Mouse (Mus musculus): ENCODE measurements around the gene Map4k3. TPM values are rescaled to one million over a fixed set of nuclear protein-coding genes. Genes with fewer than 3 reads are reported as not detected.

The Map4k3 gene
- polyA plus RNA-seq, 1 experiment, result 2.8 TPM

- WGBS, result 39% methylated on average over 6 of the region's 6 CpGs
- TF ChIP-seq POLR2A (IDR thresholded peaks at IDR 0.05; ENCODE audit: borderline replicate concordance, control insufficient read depth, low read depth, low read length) (no peak), CTCF (IDR thresholded peaks at IDR 0.05; ENCODE audit: control insufficient read depth, insufficient read depth, low read length) (no peak)
- Histone ChIP-seq H3K4me1 (ENCODE audit: control insufficient read depth, insufficient read depth, low read length) (no peaks in the 10 kb centered on the region), H3K4me3 (replicated peaks; ENCODE audit: control insufficient read depth, low read depth, low read length) (no peak overlapping the region), H3K27ac (ENCODE audit: control insufficient read depth, insufficient read depth, low read depth, low read length, poor library complexity) (no peak overlapping the region)
These were observed 21.7 kb downstream of the Map4k3 start for GRCm38 (mm10) chr17:80706608-80707007.

- no peak overlapping the region for H3K4me3 ChIP-seq (replicated peaks; ENCODE audit: control insufficient read depth, low read depth, low read length)
- TF ChIP-seq CTCF (IDR thresholded peaks at IDR 0.05; ENCODE audit: control insufficient read depth, insufficient read depth, low read length), result no peak
- TF ChIP-seq POLR2A (IDR thresholded peaks at IDR 0.05; ENCODE audit: borderline replicate concordance, control insufficient read depth, low read depth, low read length), result no peak
- H3K4me1 ChIP-seq (ENCODE audit: control insufficient read depth, insufficient read depth, low read length), result no peaks in the 10 kb centered on the region
- WGBS, result 82% methylated on average over 5 of the region's 5 CpGs
- H3K27ac ChIP-seq (ENCODE audit: control insufficient read depth, insufficient read depth, low read depth, low read length, poor library complexity), result no peak overlapping the region
These were observed 26.6 kb downstream of the Map4k3 start for GRCm38 (mm10) chr17:80701687-80702086.

GRCm38 (mm10) chr17:80698930-80699329 lies 29.4 kb downstream of the Map4k3 start:
- no peak overlapping the region for H3K4me3 ChIP-seq (replicated peaks; ENCODE audit: control insufficient read depth, low read depth, low read length)
- no peak for TF ChIP-seq POLR2A (IDR thresholded peaks at IDR 0.05; ENCODE audit: borderline replicate concordance, control insufficient read depth, low read depth, low read length)
- TF ChIP-seq CTCF (IDR thresholded peaks at IDR 0.05; ENCODE audit: control insufficient read depth, insufficient read depth, low read length), result no peak
- H3K27ac ChIP-seq (ENCODE audit: control insufficient read depth, insufficient read depth, low read depth, low read length, poor library complexity), result no peak overlapping the region
- no peaks in the 10 kb centered on the region for H3K4me1 ChIP-seq (ENCODE audit: control insufficient read depth, insufficient read depth, low read length)
- 56% methylated on average over 7 of the region's 7 CpGs for WGBS

GRCm38 (mm10) chr17:80698191-80698901 lies 29.9 kb downstream of the Map4k3 start:
- WGBS, result 53% methylated on average over 12 of the region's 12 CpGs
- Histone ChIP-seq H3K27ac (ENCODE audit: control insufficient read depth, insufficient read depth, low read depth, low read length, poor library complexity) (no peak overlapping the region), H3K4me1 (ENCODE audit: control insufficient read depth, insufficient read depth, low read length) (no peaks in the 10 kb centered on the region; the same call in 1 of the 2 replicates), H3K4me3 (replicated peaks; ENCODE audit: control insufficient read depth, low read depth, low read length) (no peak overlapping the region)
- no peak for TF ChIP-seq CTCF (IDR thresholded peaks at IDR 0.05; ENCODE audit: control insufficient read depth, insufficient read depth, low read length)
- no peak for TF ChIP-seq POLR2A (IDR thresholded peaks at IDR 0.05; ENCODE audit: borderline replicate concordance, control insufficient read depth, low read depth, low read length)

GRCm38 (mm10) chr17:80696956-80697355 lies 31.3 kb downstream of the Map4k3 start:
- Histone ChIP-seq H3K27ac (ENCODE audit: control insufficient read depth, insufficient read depth, low read depth, low read length, poor library complexity) (no peak overlapping the region), H3K4me3 (replicated peaks; ENCODE audit: control insufficient read depth, low read depth, low read length) (no peak overlapping the region), H3K4me1 (ENCODE audit: control insufficient read depth, insufficient read depth, low read length) (no peaks in the 10 kb centered on the region; the same call in 1 of the 2 replicates)
- 92% methylated on average over 5 of the region's 5 CpGs for WGBS
- TF ChIP-seq POLR2A (IDR thresholded peaks at IDR 0.05; ENCODE audit: borderline replicate concordance, control insufficient read depth, low read depth, low read length) (no peak), CTCF (IDR thresholded peaks at IDR 0.05; ENCODE audit: control insufficient read depth, insufficient read depth, low read length) (no peak)

- Histone ChIP-seq H3K4me1 (ENCODE audit: control insufficient read depth, insufficient read depth, low read length) (no peaks in the 10 kb centered on the region; the same call in 1 of the 2 replicates), H3K4me3 (replicated peaks; ENCODE audit: control insufficient read depth, low read depth, low read length) (no peak overlapping the region), H3K27ac (ENCODE audit: control insufficient read depth, insufficient read depth, low read depth, low read length, poor library complexity) (no peak overlapping the region)
- 83% methylated on average over 6 of the region's 6 CpGs for WGBS
- TF ChIP-seq POLR2A (IDR thresholded peaks at IDR 0.05; ENCODE audit: borderline replicate concordance, control insufficient read depth, low read depth, low read length) (no peak), CTCF (IDR thresholded peaks at IDR 0.05; ENCODE audit: control insufficient read depth, insufficient read depth, low read length) (no peak)
These were observed 32.1 kb downstream of the Map4k3 start for GRCm38 (mm10) chr17:80696210-80696609.

GRCm38 (mm10) chr17:80693707-80694106 lies 34.6 kb downstream of the Map4k3 start:
- H3K4me3 ChIP-seq (replicated peaks; ENCODE audit: control insufficient read depth, low read depth, low read length), result no peak overlapping the region
- TF ChIP-seq CTCF (IDR thresholded peaks at IDR 0.05; ENCODE audit: control insufficient read depth, insufficient read depth, low read length), result no peak
- no peak for TF ChIP-seq POLR2A (IDR thresholded peaks at IDR 0.05; ENCODE audit: borderline replicate concordance, control insufficient read depth, low read depth, low read length)
- H3K27ac ChIP-seq (ENCODE audit: control insufficient read depth, insufficient read depth, low read depth, low read length, poor library complexity), result no peak overlapping the region
- H3K4me1 ChIP-seq (ENCODE audit: control insufficient read depth, insufficient read depth, low read length), result no peaks in the 10 kb centered on the region; the same call in 1 of the 2 replicates
- 74% methylated on average over 7 of the region's 7 CpGs for WGBS

GRCm38 (mm10) chr17:80692183-80692582 lies 36.1 kb downstream of the Map4k3 start:
- no peak for TF ChIP-seq CTCF (IDR thresholded peaks at IDR 0.05; ENCODE audit: control insufficient read depth, insufficient read depth, low read length)
- no peak for TF ChIP-seq POLR2A (IDR thresholded peaks at IDR 0.05; ENCODE audit: borderline replicate concordance, control insufficient read depth, low read depth, low read length)
- no peaks in the 10 kb centered on the region; the same call in 1 of the 2 replicates for H3K4me1 ChIP-seq (ENCODE audit: control insufficient read depth, insufficient read depth, low read length)
- no peak overlapping the region for H3K4me3 ChIP-seq (replicated peaks; ENCODE audit: control insufficient read depth, low read depth, low read length)
- H3K27ac ChIP-seq (ENCODE audit: control insufficient read depth, insufficient read depth, low read depth, low read length, poor library complexity), result no peak overlapping the region
- 81% methylated on average over 13 of the region's 13 CpGs for WGBS

Measured in bone marrow, adult 2 months (tissue).